Mouse (Mus musculus) layer of hippocampus, adult 11-12 months (tissue): Measurements from ENCODE around the gene Zfp488.
A peak's percentile ranks its signal among the peaks of the same experiment; 100 is the strongest.

Source experiments
- DNase-seq: peaks from one replicate; pipeline ENCODE4 v3.0.0; 2022; ENCODE audit warnings: low spot score

Gene Zfp488

DNA sequence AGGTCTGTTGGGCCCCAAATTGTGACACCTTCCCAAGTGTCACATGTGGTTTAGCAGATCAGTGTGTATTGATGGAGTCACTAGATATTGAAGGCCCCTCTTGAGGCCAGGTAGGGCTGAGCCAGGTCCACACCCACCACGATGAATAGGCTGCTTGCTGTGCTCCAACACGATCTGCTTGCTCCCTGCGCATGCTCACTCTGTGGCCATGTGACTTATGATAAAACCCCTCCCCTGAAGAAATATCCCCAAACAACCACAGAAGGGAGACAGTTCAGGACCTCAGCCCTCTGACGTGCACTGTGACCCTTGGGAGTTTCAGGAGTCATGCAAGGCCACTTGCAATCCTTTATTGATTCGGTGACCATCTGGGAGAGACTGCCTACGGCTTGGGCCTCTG is 32.4 kb downstream of the Zfp488 start:
- no peak for DNase-seq

DNA sequence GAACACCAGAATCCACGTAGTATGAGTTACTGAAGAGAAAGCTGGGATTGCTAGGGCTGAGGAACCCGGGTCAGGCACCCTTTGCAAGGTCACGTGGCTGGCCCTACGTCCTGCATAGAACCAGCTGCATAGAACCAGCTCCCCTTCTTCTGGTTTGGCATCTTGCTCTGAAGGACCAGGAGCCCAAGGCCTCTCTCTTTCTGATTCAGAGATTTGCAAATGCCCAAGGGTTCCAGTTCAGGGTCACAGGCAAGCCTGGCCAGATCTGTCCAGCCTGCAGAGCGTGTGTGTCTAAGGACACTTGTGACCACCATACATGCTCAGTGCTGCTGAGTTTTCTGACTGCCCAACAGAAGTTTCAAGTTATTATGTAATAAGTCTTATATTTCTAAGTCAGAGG is 36.3 kb downstream of the Zfp488 start:
- no peak for DNase-seq

DNA sequence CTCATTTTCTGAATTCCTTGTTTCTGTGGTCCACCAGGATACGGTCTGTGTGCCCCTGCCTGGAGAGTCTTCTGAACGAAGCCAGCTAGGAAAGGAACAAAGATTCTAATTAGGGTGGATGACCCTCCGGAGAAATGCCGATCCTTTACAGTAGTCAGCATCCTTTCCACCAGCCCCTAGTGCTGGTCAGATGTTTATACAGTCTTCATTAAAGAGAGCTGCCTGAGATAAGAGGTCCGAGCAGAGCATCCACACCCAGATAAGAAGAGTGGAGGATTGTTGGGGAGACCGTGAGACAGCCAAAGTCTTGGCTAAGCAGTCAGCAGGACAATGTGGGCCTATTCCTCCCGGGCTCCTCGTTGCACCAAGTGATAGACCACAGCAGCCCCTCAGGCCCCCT is 37.8 kb downstream of the Zfp488 start, which contains the start of gene Gdf2:
Gene Gdf2, plus strand, starts transcription at position 301 of the 400 bp plus-strand sequence.
- no peak for DNase-seq

DNA sequence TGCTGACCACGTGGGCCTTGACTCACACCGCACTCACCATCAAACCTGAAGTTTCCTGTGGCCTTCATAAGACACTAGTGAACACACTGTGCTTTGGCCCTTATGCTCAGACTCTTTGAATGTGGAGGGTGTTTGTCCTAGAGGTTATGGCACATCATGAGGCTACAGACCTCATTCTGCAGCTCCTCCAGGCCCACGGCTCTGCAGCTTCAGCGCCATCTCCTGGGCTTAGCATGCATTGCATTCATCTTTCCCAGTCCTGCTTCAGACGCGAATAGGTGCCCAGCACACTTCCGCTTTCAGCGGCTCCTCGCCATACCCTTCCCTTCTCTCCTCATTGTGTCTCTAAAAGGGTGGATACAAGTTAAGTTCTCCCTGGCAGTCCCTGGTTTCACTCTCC is 39.4 kb downstream of the Zfp488 start:
- DNase-seq = peak; percentile 73

DNA sequence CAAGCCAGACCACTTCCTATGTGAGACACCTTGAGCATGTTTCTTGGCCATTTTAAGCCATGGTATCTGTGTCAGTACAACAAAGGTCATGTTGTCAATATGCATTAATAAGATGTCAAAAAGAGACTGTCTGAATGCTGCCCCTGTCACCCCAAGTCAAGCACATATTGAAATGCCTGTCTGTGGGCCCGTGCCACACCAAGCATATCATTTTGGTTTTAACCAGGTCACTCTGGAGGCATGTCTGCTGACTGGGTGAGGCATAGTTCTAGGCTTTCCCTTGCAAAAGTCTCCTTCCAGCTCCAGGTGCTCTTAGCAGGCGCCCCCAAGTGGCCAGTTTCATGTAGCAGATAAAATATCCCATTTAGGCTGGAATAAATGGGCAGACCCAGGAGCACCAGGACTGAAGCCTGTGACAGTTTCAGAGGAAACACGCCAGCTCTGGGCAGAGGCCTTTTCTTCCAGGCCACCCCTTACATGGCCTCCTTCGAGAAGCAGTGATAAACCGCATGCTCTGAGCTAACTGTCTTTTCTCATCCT is 44.7 kb downstream of the Zfp488 start:
- peak; percentile 72 for DNase-seq

DNA sequence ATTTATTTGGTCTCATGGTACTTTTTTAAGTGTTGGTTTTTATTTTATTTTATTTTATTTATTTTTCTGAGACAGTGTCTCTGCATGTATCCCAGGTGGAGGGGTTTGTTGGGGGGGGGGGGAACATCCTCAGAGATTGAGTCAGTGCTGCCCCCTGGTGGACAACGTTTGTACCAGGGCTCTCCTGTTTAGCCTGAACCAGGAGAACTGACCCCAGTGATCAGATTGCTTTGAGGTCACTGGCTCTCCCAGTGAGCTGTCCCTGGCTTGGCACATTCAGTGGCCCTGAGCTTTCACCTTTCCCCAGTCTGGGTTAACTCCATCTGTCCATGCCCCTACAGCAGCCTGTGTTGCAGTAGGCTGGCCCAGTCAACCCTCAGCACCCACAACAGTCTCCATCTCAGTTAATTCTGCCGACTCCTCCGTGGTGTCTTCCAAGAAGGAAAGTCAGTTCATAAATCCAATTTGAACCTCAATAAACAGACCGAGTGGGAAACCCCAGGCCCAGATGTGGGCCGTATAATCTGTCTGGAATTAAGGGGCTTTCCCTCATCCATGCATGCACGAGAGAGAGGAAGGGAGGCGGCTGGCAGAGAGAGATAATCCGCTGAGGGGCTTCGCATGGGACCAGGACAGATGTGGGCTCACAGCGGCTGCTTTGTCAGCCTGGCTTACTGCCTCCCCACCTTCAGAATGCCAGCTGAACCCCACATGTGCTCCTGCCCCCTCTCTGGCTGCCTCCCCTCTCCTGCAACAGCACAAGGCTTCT is 45.4 kb downstream of the Zfp488 start:
- peak; percentile 61 for DNase-seq

DNA sequence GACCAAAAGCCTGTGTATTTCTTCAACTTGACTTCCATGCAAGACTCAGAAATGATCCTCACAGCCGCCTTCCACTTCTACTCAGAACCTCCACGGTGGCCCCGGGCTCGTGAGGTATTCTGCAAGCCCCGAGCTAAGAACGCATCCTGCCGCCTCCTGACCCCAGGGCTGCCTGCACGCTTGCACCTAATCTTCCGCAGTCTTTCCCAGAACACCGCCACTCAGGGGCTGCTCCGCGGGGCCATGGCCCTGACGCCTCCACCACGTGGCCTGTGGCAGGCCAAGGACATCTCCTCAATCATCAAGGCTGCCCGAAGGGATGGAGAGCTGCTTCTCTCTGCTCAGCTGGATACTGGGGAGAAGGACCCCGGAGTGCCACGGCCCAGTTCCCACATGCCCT is 46.7 kb downstream of the Zfp488 start:
- DNase-seq = no peak

DNA sequence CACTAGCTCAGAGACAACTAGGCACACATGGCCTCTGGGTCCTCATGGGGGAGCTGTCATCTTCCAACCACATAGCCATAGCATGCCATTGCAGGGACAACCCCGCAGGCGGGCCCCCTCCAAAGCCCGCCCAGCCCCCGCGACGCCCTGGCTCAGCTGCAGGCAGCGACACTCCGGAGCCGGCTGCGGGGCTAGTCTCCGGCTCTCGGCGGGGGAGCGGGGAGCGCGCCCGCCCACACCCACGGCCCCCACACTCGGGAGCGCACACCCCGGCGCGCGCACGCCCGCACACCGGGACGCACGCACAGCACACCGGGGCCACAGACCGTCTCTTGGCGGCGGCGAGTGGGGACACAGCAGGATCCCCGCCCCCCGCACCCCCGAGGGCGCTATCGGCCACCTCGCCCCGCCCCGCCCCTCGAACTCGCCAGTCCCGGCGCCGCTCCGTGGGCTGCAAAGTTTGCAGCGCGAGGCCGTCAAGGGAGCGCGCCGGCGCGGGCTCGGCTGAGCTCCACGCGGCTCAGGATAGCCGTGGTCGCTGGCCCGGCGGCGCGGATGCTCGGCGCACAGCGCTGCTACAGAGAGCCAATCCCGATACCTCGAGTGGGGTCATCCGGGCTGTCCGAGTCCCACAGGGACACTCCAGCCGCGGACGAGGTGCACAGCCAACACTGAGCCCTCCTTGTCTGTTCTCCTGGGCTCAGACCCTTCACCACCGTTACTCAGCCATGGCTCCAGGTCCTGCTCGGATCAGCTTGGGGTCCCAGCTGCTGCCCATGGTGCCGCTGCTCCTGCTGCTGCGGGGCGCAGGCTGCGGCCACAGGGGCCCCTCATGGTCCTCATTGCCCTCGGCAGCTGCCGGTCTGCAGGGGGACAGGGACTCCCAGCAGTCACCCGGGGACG is 55.1 kb downstream of the Zfp488 start, which contains the start of gene Gdf10:
Gene Gdf10, plus strand, starts transcription at position 420 of the 903 bp plus-strand sequence.
- peak; percentile 20 for DNase-seq

DNA sequence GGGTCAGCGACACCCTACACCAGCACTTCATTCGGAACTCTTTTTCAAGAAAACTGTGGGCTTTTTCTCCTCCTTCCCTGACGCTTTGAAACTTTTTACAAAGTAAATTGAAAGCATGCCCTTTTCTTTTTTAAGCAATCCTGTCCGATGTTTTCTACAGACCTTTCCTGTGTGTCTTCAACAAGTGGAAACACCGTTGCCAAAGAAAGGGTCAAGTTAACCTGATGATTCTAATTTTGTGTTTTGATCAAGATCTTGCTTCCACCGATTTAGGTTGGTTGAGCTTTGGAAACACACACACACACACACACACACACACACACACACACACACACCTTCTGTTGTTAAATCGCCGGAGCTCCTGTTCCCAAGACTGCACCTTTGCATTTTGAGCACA is 55.8 kb downstream of the Zfp488 start:
- no peak for DNase-seq

DNA sequence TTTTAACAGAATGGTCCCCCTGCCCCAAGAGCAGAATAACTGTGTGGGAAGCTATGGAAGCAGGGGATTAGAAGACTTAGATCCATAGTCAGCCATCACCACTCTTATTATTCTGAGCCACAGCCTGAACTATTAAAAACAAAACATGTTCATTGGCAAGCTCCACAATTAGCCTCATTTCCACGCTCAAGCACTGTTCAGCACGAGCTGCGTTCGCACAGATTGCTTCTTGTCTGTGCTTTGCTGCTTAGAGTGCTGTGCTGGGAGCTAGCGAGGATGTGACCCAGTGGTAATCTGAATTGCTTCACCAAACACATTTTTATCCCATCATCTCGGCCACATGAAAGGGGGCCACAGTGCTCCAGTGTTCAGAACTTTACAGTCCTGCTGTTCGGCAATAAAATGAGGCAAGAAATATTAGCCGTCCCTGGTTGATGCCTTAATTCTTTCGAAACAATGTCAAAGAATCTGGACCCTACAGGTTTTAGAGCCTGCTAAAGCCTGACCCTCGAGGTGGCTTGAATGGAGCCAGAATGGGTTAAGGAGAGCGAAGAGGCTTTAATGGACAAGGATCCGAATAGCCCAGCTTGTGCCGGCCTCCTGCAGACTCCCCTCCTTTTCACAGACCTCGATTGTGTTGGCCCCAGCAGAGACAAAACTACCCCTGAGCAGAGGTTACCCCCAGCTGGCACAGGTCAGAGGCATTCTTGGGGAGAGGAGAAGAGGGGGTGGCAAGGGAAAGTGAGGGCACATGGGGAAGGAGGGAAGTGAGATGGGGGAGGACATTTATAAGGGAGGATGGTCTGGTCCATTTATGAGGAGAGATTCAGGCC is 57.6 kb downstream of the Zfp488 start:
- DNase-seq = peak; percentile 60
